8 mouse cellular contexts compared by ENCODE assay signal in the genomic region with DNA sequence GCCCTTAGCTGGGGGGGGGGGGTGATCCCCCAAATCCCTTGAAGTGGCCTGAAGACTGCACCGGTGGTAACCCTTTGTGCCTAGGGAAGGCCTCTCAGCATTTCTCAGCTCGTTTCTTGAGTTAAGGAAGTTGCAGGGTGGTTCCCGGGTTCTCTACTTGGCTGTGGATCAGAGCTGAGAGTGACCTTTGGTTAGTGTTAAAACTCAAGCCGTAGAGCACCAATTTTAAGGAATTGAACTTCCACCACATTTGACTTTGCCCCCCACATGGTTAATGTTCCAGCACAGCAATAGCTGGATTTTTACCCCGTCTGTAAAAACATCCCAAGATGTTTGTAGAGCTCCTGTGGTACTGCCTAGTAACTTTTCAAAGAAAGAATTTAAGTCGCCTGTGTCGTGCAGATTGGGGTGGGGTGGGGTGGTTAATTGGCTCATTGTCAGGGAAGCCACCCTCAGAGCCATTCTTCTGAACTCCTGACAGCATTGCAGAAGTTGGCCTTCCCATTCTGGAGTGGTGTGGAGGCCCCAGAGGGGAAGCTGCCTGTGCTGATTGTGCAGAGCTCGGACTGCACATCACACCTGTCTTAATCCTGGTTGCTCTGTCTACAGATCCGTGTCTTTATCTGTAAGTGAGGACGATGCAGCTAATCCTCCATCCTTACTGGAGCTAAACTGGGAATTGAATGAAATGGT. TPM values are rescaled to one million over a fixed set of nuclear protein-coding genes. Genes with fewer than 3 reads are reported as not detected.
A peak's percentile ranks its signal among the peaks of the same experiment; 100 is the strongest.
DNase-seq lines count a peak whose midpoint lies in the region; ATAC-seq and TF ChIP-seq lines count a peak whose summit lies in the region.

No protein-coding gene starts in this region.

- H3K9me3 ChIP-seq in embryonic facial prominence, embryonic 15.5 days (replicated peaks) = no peaks in the 10 kb centered on the region
- no peaks in the 10 kb centered on the region for H3K9me3 ChIP-seq in midbrain, embryonic 14.5 days (ENCODE audit: control insufficient read depth, low read length)

- peak overlapping the region; percentile 96; the same call in 1 of the 2 replicates for H3K4me3 ChIP-seq in heart, adult 2 months
- peak overlapping the region; percentile 97 for H3K4me3 ChIP-seq in embryonic facial prominence, embryonic 15.5 days (replicated peaks)
- peak overlapping the region; percentile 75 for H3K4me3 ChIP-seq in midbrain, embryonic 14.5 days (replicated peaks; ENCODE audit: low read depth, low read length)

- H3K36me3 ChIP-seq in heart, adult 2 months (ENCODE audit: control insufficient read depth, insufficient read depth, low read length) = peaks cover 2% of the 10 kb centered on the region; the same call in 1 of the 2 replicates
- H3K36me3 ChIP-seq in embryonic facial prominence, embryonic 15.5 days = peaks cover 37% of the 10 kb centered on the region
- H3K36me3 ChIP-seq in midbrain, embryonic 14.5 days (ENCODE audit: control insufficient read depth, insufficient read depth, low read length) = peaks cover 28% of the 10 kb centered on the region

- H3K4me1 ChIP-seq in heart, adult 2 months (ENCODE audit: control insufficient read depth, insufficient read depth, low read length) = peaks cover 5% of the 10 kb centered on the region
- H3K4me1 ChIP-seq in embryonic facial prominence, embryonic 15.5 days = peaks cover 29% of the 10 kb centered on the region
- peaks cover 14% of the 10 kb centered on the region for H3K4me1 ChIP-seq in midbrain, embryonic 14.5 days (ENCODE audit: control insufficient read depth, insufficient read depth, low read length)

- WGBS in heart, adult 2 months = 39% methylated on average over 10 of the region's 10 CpGs
- 54% methylated on average over 10 of the region's 10 CpGs for WGBS in embryonic facial prominence, embryonic 15.5 days
- 57% methylated on average over 10 of the region's 10 CpGs for WGBS in midbrain, embryonic 14.5 days

- TF ChIP-seq EP300 in heart, adult 2 months (IDR thresholded peaks at IDR 0.05; ENCODE audit: insufficient read depth, low read depth, low read length) = no peak

- no peak for TF ChIP-seq POLR2A in heart, adult 2 months (IDR thresholded peaks at IDR 0.05; ENCODE audit: insufficient read depth, low read depth, low read length)

- intact Hi-C loops in heart, adult 2 months (cut with DNase I) = loop anchor here (5.0 kb wide), 1 partner anchor 152 kb away; a partner anchor contains a TSS

- no peaks in the 10 kb centered on the region for H3K79me2 ChIP-seq in heart, adult 2 months (replicated peaks; ENCODE audit: control insufficient read depth, insufficient read depth, low read length)

- H3K27ac ChIP-seq in heart, adult 2 months = peak overlapping the region; percentile 91
- H3K27ac ChIP-seq in embryonic facial prominence, embryonic 15.5 days (replicated peaks) = peak overlapping the region; percentile 88; the same call in 1 of the 2 replicates
- H3K27ac ChIP-seq in midbrain, embryonic 14.5 days (replicated peaks; ENCODE audit: low read depth, low read length) = no peak overlapping the region

- peak overlapping the region; percentile 28; the same call in 1 of the 2 replicates for H3K9ac ChIP-seq in heart, adult 2 months (ENCODE audit: low read depth, low read length)
- peak overlapping the region; percentile 63; the same call in 1 of the 2 replicates for H3K9ac ChIP-seq in embryonic facial prominence, embryonic 15.5 days
- H3K9ac ChIP-seq in midbrain, embryonic 14.5 days (replicated peaks; ENCODE audit: low read length) = peak overlapping the region; percentile 70; the same call in 1 of the 2 replicates

- DNase-seq in heart, adult 2 months = peak in 1 of 2 experiments; percentile 23
- DNase-seq in heart, adult 8-10 months (ENCODE audit: low spot score) = no peak
- DNase-seq in kidney, adult 9 months = peak; percentile 93
- DNase-seq in midbrain, embryonic 14.5 days = no peak
- DNase-seq in thymus, postnatal 4 days = no peak
- DNase-seq in ovary, postnatal 36 days (ENCODE audit: low spot score) = no peak

- no peak for ATAC-seq in embryonic facial prominence, embryonic 15.5 days (ENCODE audit: insufficient number of reproducible peaks, low FRiP score, low TSS enrichment, low read depth)
- ATAC-seq in midbrain, embryonic 14.5 days (ENCODE audit: low FRiP score, low TSS enrichment) = no peak
- ATAC-seq in granulocyte monocyte progenitor cell, adult 5-6 weeks (replicated peaks; ENCODE audit: poor library complexity, severe bottlenecking) = no peak

- H3K4me2 ChIP-seq in embryonic facial prominence, embryonic 15.5 days (replicated peaks) = peak overlapping the region; percentile 85
- H3K4me2 ChIP-seq in midbrain, embryonic 14.5 days (ENCODE audit: low read length) = peak overlapping the region; percentile 68

- no peaks in the 10 kb centered on the region for H3K27me3 ChIP-seq in heart, adult 2 months (ENCODE audit: control insufficient read depth, insufficient read depth, low read length)
- H3K27me3 ChIP-seq in embryonic facial prominence, embryonic 15.5 days = no peaks in the 10 kb centered on the region
- H3K27me3 ChIP-seq in midbrain, embryonic 14.5 days (ENCODE audit: control insufficient read depth, insufficient read depth, low read length) = no peaks in the 10 kb centered on the region

- TF ChIP-seq CTCF in heart, adult 2 months (IDR thresholded peaks at IDR 0.05) = no peak

RNA-seq across cellular contexts. Expression of a gene that starts 1.5 kb away (rescaled TPM):
- 10 to 100 TPM; 17.2 to 17.4 TPM for total RNA-seq in heart, adult 2 months (2021)
- 25.4 and 33.7 TPM in 2 replicates for polyA plus RNA-seq in heart, adult 2 months (2012; rRNA removed)
- 10 to 100 TPM; 14.8 to 19.9 (median 17.6) TPM for total RNA-seq in heart, adult 8-10 months (2022)
- polyA plus RNA-seq in embryonic facial prominence, embryonic 15.5 days (2015; fragmentation: Nextera tagmentation; extraction: Ambion mirVana) = 6.9 and 9.3 TPM in 2 replicates
- 17.7 and 20.4 TPM in 2 replicates for polyA plus RNA-seq in midbrain, embryonic 14.5 days (2014; fragmentation: Nextera tagmentation; extraction: Ambion mirVana)
- total RNA-seq in granulocyte monocyte progenitor cell, adult 5-6 weeks (2014; fragmentation: Nextera tagmentation) = 65.9 and 83.5 TPM in 2 replicates
- 42.2 and 49.2 TPM in 2 replicates for total RNA-seq in granulocyte monocyte progenitor cell, adult 5-6 weeks (2017)

RNA-seq across cellular contexts. Expression of a gene that starts 10.7 kb away (rescaled TPM):
- 10 to 100 TPM; 21.9 to 26.6 TPM for total RNA-seq in heart, adult 2 months (2021)
- 45.1 TPM in 2 replicates for polyA plus RNA-seq in heart, adult 2 months (2012; rRNA removed)
- 10 to 100 TPM; 24.9 to 27.6 (median 25.8) TPM for total RNA-seq in heart, adult 8-10 months (2022)
- polyA plus RNA-seq in embryonic facial prominence, embryonic 15.5 days (2015; fragmentation: Nextera tagmentation; extraction: Ambion mirVana) = 9.3 and 10.1 TPM in 2 replicates
- 15.1 and 15.6 TPM in 2 replicates for polyA plus RNA-seq in midbrain, embryonic 14.5 days (2014; fragmentation: Nextera tagmentation; extraction: Ambion mirVana)
- total RNA-seq in granulocyte monocyte progenitor cell, adult 5-6 weeks (2014; fragmentation: Nextera tagmentation) = 18.3 and 22.7 TPM in 2 replicates
- 8.5 and 10.6 TPM in 2 replicates for total RNA-seq in granulocyte monocyte progenitor cell, adult 5-6 weeks (2017)

RNA-seq across cellular contexts. Expression of a gene that starts 36.2 kb away (rescaled TPM):
- total RNA-seq in heart, adult 2 months (2021) = 10 to 100 TPM; 90.6 to 93.3 TPM
- 87.4 and 119 TPM in 2 replicates for polyA plus RNA-seq in heart, adult 2 months (2012; rRNA removed)
- 100 to 1,000 TPM in 1 of 4 experiments, 10 to 100 TPM in 3; 93.9 to 101 (median 96.8) TPM for total RNA-seq in heart, adult 8-10 months (2022)
- 17.7 and 18.9 TPM in 2 replicates for polyA plus RNA-seq in embryonic facial prominence, embryonic 15.5 days (2015; fragmentation: Nextera tagmentation; extraction: Ambion mirVana)
- polyA plus RNA-seq in midbrain, embryonic 14.5 days (2014; fragmentation: Nextera tagmentation; extraction: Ambion mirVana) = 23.2 and 28.1 TPM in 2 replicates
- total RNA-seq in granulocyte monocyte progenitor cell, adult 5-6 weeks (2014; fragmentation: Nextera tagmentation) = 5.0 and 7.9 TPM in 2 replicates
- 3.2 and 8.3 TPM in 2 replicates for total RNA-seq in granulocyte monocyte progenitor cell, adult 5-6 weeks (2017)

RNA-seq across cellular contexts. Expression of a gene that starts 41.6 kb away (rescaled TPM):
- total RNA-seq in heart, adult 2 months (2021) = 1 to 10 TPM; 2.8 to 3.6 TPM
- polyA plus RNA-seq in heart, adult 2 months (2012; rRNA removed) = 10.3 and 15.8 TPM in 2 replicates
- 1 to 10 TPM; 2.3 to 4.1 (median 3.6) TPM for total RNA-seq in heart, adult 8-10 months (2022)
- polyA plus RNA-seq in embryonic facial prominence, embryonic 15.5 days (2015; fragmentation: Nextera tagmentation; extraction: Ambion mirVana) = 25.2 and 30.0 TPM in 2 replicates
- polyA plus RNA-seq in midbrain, embryonic 14.5 days (2014; fragmentation: Nextera tagmentation; extraction: Ambion mirVana) = 17.6 and 18.7 TPM in 2 replicates
- 21.5 and 24.1 TPM in 2 replicates for total RNA-seq in granulocyte monocyte progenitor cell, adult 5-6 weeks (2014; fragmentation: Nextera tagmentation)
- total RNA-seq in granulocyte monocyte progenitor cell, adult 5-6 weeks (2017) = 11.0 and 20.7 TPM in 2 replicates

RNA-seq across cellular contexts. Expression of a gene that starts 43.2 kb away (rescaled TPM):
- total RNA-seq in heart, adult 2 months (2021) = 1 to 10 TPM; 5.1 to 5.4 TPM
- polyA plus RNA-seq in heart, adult 2 months (2012; rRNA removed) = 9.4 and 10.3 TPM in 2 replicates
- total RNA-seq in heart, adult 8-10 months (2022) = 1 to 10 TPM; 5.3 to 6.3 (median 6.0) TPM
- polyA plus RNA-seq in embryonic facial prominence, embryonic 15.5 days (2015; fragmentation: Nextera tagmentation; extraction: Ambion mirVana) = 75.8 and 77.2 TPM in 2 replicates
- 52.8 and 54.8 TPM in 2 replicates for polyA plus RNA-seq in midbrain, embryonic 14.5 days (2014; fragmentation: Nextera tagmentation; extraction: Ambion mirVana)
- 40.2 and 58.2 TPM in 2 replicates for total RNA-seq in granulocyte monocyte progenitor cell, adult 5-6 weeks (2014; fragmentation: Nextera tagmentation)
- 44.3 and 49.7 TPM in 2 replicates for total RNA-seq in granulocyte monocyte progenitor cell, adult 5-6 weeks (2017)

Comparison
In these comparisons a context has a peak if more than half of its experiments do, and no peak if none do; other contexts are left out.
1. RNA of a gene that starts 36.2 kb away (total RNA-seq): 93.9 to 101 TPM in heart, adult 8-10 months and 90.6 to 93.3 TPM in heart, adult 2 months; 3.2 to 8.3 TPM in granulocyte monocyte progenitor cell, adult 5-6 weeks; every median in the first group is over 4 times any median in the second.
2. Peak in every context shown above with its lines, with median percentiles within 50 percentile points of each other: H3K4me3 ChIP-seq and H3K9ac ChIP-seq.